In the genomic region with DNA sequence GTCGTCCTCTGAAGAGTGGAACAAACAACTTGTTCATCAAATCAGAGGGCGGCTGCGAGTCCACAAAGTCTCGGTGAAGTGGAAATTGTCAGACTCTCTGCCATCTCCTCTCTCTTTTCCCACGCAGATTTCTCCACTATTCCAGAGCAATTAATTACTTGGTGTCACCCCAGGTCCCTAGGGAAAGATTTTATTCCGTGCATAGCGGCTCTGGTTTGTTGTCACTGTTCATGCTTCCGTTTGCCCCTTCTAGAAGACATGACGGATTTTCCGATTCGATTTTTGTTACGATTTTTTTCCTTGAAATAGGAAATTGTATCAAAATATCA, we compare ENCODE assay signal across 9 mouse cellular contexts. TPM values are rescaled to one million over a fixed set of nuclear protein-coding genes. Genes with fewer than 3 reads are reported as not detected.
DNase-seq lines count a peak whose midpoint lies in the region; ATAC-seq and TF ChIP-seq lines count a peak whose summit lies in the region.
"Had no signal": no experiment of that assay in that cellular context is flagged by ENCODE, and none has a peak within 500 bp of the region (broad histone marks: within the 10 kb centered on the region; RNA-seq: fewer than 3 reads in every experiment).

No protein-coding gene starts in this region.

- no peaks in the 10 kb centered on the region for H3K27me3 ChIP-seq in heart, embryonic 12.5 days (replicated peaks)
- H3K27me3 ChIP-seq in CH12.LX (replicated peaks): no peaks in the 10 kb centered on the region
- H3K27me3 ChIP-seq in forebrain, embryonic 13.5 days: no peaks in the 10 kb centered on the region
- H3K27me3 ChIP-seq in liver, embryonic 16.5 days (ENCODE audit: control insufficient read depth, insufficient read depth, low read depth, low read length): no peaks in the 10 kb centered on the region

- H3K4me3 ChIP-seq in heart, embryonic 12.5 days: peak overlapping the region; percentile 94
- H3K4me3 ChIP-seq in CH12.LX (replicated peaks in 1 of 3; ENCODE audit: low read depth in 2 of 3, low read length in 2 of 3, poor library complexity in 1 of 3): peak overlapping the region; percentile 72 to 95 (median 87)
- H3K4me3 ChIP-seq in forebrain, embryonic 13.5 days: peak overlapping the region; percentile 87
- H3K4me3 ChIP-seq in liver, embryonic 16.5 days (ENCODE audit: low read depth, low read length): peak overlapping the region; percentile 89

- dilution Hi-C loops in CH12.LX (cut with MboI; ENCODE audit: extremely low pct_ligation_motif_present, extremely low pct_unique_long_range_greater_than_20kb, low sequenced_read_pairs): no loop called here

- peaks cover 32% of the 10 kb centered on the region for H3K79me2 ChIP-seq in CH12.LX (replicated peaks; ENCODE audit: control insufficient read depth, extremely low read depth, insufficient read depth, poor library complexity, severe bottlenecking)

- TF ChIP-seq CTCF in CH12.LX (conservative IDR thresholded peaks at IDR 0.05 in 1 of 2, IDR thresholded peaks at IDR 0.05 in 1 of 2; ENCODE audit: low read depth in 2 of 2, low read length in 2 of 2): no peak

- peaks cover 13% of the 10 kb centered on the region for H3K36me3 ChIP-seq in heart, embryonic 12.5 days
- peaks cover 0 to 7% of the 10 kb centered on the region in 2 experiments for H3K36me3 ChIP-seq in CH12.LX (replicated peaks in 1 of 2; ENCODE audit: control insufficient read depth in 1 of 2, insufficient read depth in 1 of 2, low read length in 1 of 2)
- peaks cover 17% of the 10 kb centered on the region; the same call in 1 of the 2 replicates for H3K36me3 ChIP-seq in forebrain, embryonic 13.5 days (ENCODE audit: poor library complexity, severe bottlenecking)
- H3K36me3 ChIP-seq in liver, embryonic 16.5 days (ENCODE audit: control insufficient read depth, insufficient read depth): no peaks in the 10 kb centered on the region

- H3K9ac ChIP-seq in heart, embryonic 12.5 days: peak overlapping the region; percentile 89
- H3K9ac ChIP-seq in CH12.LX (ENCODE audit: insufficient read depth, low read depth): peak overlapping the region; percentile 77
- H3K9ac ChIP-seq in forebrain, embryonic 13.5 days: peak overlapping the region; percentile 93
- peak overlapping the region; percentile 90 for H3K9ac ChIP-seq in liver, embryonic 16.5 days (ENCODE audit: low read depth, low read length)

- no peak for TF ChIP-seq RAD21 in CH12.LX (IDR thresholded peaks at IDR 0.05; ENCODE audit: low read depth, low read length)

- WGBS in heart, embryonic 12.5 days: 5% methylated on average over 12 of the region's 12 CpGs
- 12% methylated on average over 12 of the region's 12 CpGs for WGBS in forebrain, embryonic 13.5 days
- WGBS in liver, embryonic 16.5 days (ENCODE audit: insufficient replicate concordance): 5% methylated on average over 12 of the region's 12 CpGs

- in situ Hi-C loops in CH12.LX (cut with MboI; ENCODE audit: low pct_ligation_motif_present, low pct_unique_long_range_greater_than_20kb, low sequenced_read_pairs): no loop called here

- H3K4me2 ChIP-seq in heart, embryonic 12.5 days: peak overlapping the region; percentile 92
- H3K4me2 ChIP-seq in CH12.LX (ENCODE audit: insufficient read depth, low read depth, poor library complexity, severe bottlenecking): peak overlapping the region; percentile 94
- peak overlapping the region; percentile 92 for H3K4me2 ChIP-seq in forebrain, embryonic 13.5 days
- peak overlapping the region; percentile 63 for H3K4me2 ChIP-seq in liver, embryonic 16.5 days (ENCODE audit: low read depth, low read length)

- no peak for DNase-seq in heart, adult 11 months
- no peak for DNase-seq in CH12.LX (ENCODE audit: extremely low read depth)
- no peak for DNase-seq in thymus, postnatal 36 days
- DNase-seq in cerebellum, postnatal 14 days: no peak

- ATAC-seq in heart, embryonic 12.5 days (ENCODE audit: insufficient number of reproducible peaks, low FRiP score): no peak
- ATAC-seq in forebrain, embryonic 13.5 days: no peak
- ATAC-seq in liver, embryonic 16.5 days (ENCODE audit: low read depth): no peak
- ATAC-seq in megakaryocyte-erythroid progenitor cell, adult 5-6 weeks (replicated peaks; ENCODE audit: low FRiP score, low TSS enrichment, poor library complexity, severe bottlenecking): no peak

- peaks cover 18% of the 10 kb centered on the region for H3K4me1 ChIP-seq in heart, embryonic 12.5 days (replicated peaks)
- H3K4me1 ChIP-seq in CH12.LX (ENCODE audit: control insufficient read depth in 1 of 2, insufficient read depth in 2 of 2): peaks cover 3 to 27% of the 10 kb centered on the region in 2 experiments
- peaks cover 29% of the 10 kb centered on the region for H3K4me1 ChIP-seq in forebrain, embryonic 13.5 days
- H3K4me1 ChIP-seq in liver, embryonic 16.5 days (ENCODE audit: control insufficient read depth, low read depth, low read length): peaks cover 10% of the 10 kb centered on the region

- TF ChIP-seq EP300 in CH12.LX (IDR thresholded peaks at IDR 0.05; ENCODE audit: low read length): no peak

- no peak for TF ChIP-seq POLR2A in CH12.LX (IDR thresholded peaks at IDR 0.05; ENCODE audit: low read depth, low read length)

- no peaks in the 10 kb centered on the region for H3K9me3 ChIP-seq in heart, embryonic 12.5 days (replicated peaks)
- H3K9me3 ChIP-seq in CH12.LX (replicated peaks; ENCODE audit: low read length): no peaks in the 10 kb centered on the region
- no peaks in the 10 kb centered on the region for H3K9me3 ChIP-seq in forebrain, embryonic 13.5 days (replicated peaks)
- H3K9me3 ChIP-seq in liver, embryonic 16.5 days (replicated peaks; ENCODE audit: control insufficient read depth, low read length): no peaks in the 10 kb centered on the region

- H3K27ac ChIP-seq in heart, embryonic 12.5 days (ENCODE audit: poor library complexity, severe bottlenecking): peak overlapping the region; percentile 98
- no peak overlapping the region for H3K27ac ChIP-seq in CH12.LX (ENCODE audit: insufficient read depth, low read depth)
- peak overlapping the region; percentile 94 for H3K27ac ChIP-seq in forebrain, embryonic 13.5 days
- peak overlapping the region; percentile 97 for H3K27ac ChIP-seq in liver, embryonic 16.5 days (ENCODE audit: low read length)

TF ChIP-seq in CH12.LX, 34 proteins besides CTCF, POLR2A, EP300 and RAD21:
- TF ChIP-seq ELF1 (IDR thresholded peaks at IDR 0.05; ENCODE audit: low read depth, low read length) (no peak), CHD1 (IDR thresholded peaks at IDR 0.05; ENCODE audit: low read depth, low read length) (0 out of 2 replicates have a peak, but pooled peaks have one; percentile 41)
TF ChIP-seq in CH12.LX: peak in this region for 1.

RNA-seq across cellular contexts. Expression of a gene that starts 0.7 kb away (rescaled TPM):
- 49.9 and 53.0 TPM in 2 replicates for polyA plus RNA-seq in heart, embryonic 12.5 days (2016; fragmentation: Nextera tagmentation; extraction: Ambion mirVana)
- total RNA-seq in CH12.LX (2012; rRNA removed) (45.2 and 52.6 TPM in 2 replicates), CH12.LX (2014; rRNA removed) (58.9 and 62.4 TPM in 2 replicates)
- 66.3 and 69.6 TPM in 2 replicates for polyA plus RNA-seq in CH12.LX (2012; ENCODE audit: insufficient read length, low read depth)
- 79.9 and 81.9 TPM in 2 replicates for polyA plus RNA-seq in forebrain, embryonic 13.5 days (2015; fragmentation: Nextera tagmentation; extraction: Ambion mirVana)
- 24.7 and 25.6 TPM in 2 replicates for polyA plus RNA-seq in liver, embryonic 16.5 days (2015; fragmentation: Nextera tagmentation; extraction: Ambion mirVana)
- total RNA-seq in megakaryocyte-erythroid progenitor cell, adult 5-6 weeks (2014; fragmentation: Nextera tagmentation): 64.4 and 65.7 TPM in 2 replicates
- total RNA-seq in megakaryocyte-erythroid progenitor cell, adult 5-6 weeks (2017): 115 and 138 TPM in 2 replicates

RNA-seq across cellular contexts. Expression of a gene that starts 41.0 kb away (rescaled TPM):
- polyA plus RNA-seq in heart, embryonic 12.5 days (2016; fragmentation: Nextera tagmentation; extraction: Ambion mirVana): 0.66 and 1.1 TPM in 2 replicates
- 1.0 and 2.5 TPM in 2 replicates for total RNA-seq in CH12.LX (2012; rRNA removed)
- total RNA-seq in CH12.LX (2014; rRNA removed): 1.7 and 2.7 TPM in 2 replicates
- polyA plus RNA-seq in CH12.LX (2012; ENCODE audit: insufficient read length, low read depth): 1.9 and 2.5 TPM in 2 replicates
- 1.2 and 1.5 TPM in 2 replicates for polyA plus RNA-seq in forebrain, embryonic 13.5 days (2015; fragmentation: Nextera tagmentation; extraction: Ambion mirVana)
- polyA plus RNA-seq in liver, embryonic 16.5 days (2015; fragmentation: Nextera tagmentation; extraction: Ambion mirVana): 0.15 and 0.21 TPM in 2 replicates
- not detected in 2 replicates for total RNA-seq in megakaryocyte-erythroid progenitor cell, adult 5-6 weeks (2014; fragmentation: Nextera tagmentation)
- total RNA-seq in megakaryocyte-erythroid progenitor cell, adult 5-6 weeks (2017): not detected in 2 replicates
- total RNA-seq: hematopoietic stem cell, adult 5-6 weeks had no signal
